Mouse (Mus musculus) neural tube, embryonic 12.5 days (tissue): ENCODE results near the gene Arrdc3. TPM values are rescaled to one million over a fixed set of nuclear protein-coding genes. Genes with fewer than 3 reads are reported as not detected.
A peak's percentile ranks its signal among the peaks of the same experiment; 100 is the strongest.

Experiments used
- ATAC-seq: fragments of 200-750 bp; cut with Nextera tagmentation; 2 replicates; pipeline ENCODE4 v1.8.0; 2017; ENCODE audit warnings: low read depth, mild to moderate bottlenecking, moderate TSS enrichment, moderate library complexity; ENCODE audit not compliant: low FRiP score
- H3K27ac ChIP-seq: fragments of 300-500 bp; sonication (generic); 2 replicates; pipeline ENCODE4 v1.5.1; 2016
- H3K27me3 ChIP-seq: fragments of 300-500 bp; sonication (generic); replicated peaks from 2 replicates; pipeline ENCODE4 v1.6.1; 2016; ENCODE audit warnings: mild to moderate bottlenecking
- H3K36me3 ChIP-seq: fragments of 300-500 bp; sonication (generic); 2 replicates; pipeline ENCODE4 v1.6.1; 2016; ENCODE audit warnings: mild to moderate bottlenecking
- H3K4me1 ChIP-seq: fragments of 300-500 bp; sonication (generic); 2 replicates; pipeline ENCODE4 v1.6.1; 2016
- H3K4me2 ChIP-seq: fragments of 300-500 bp; sonication (generic); replicated peaks from 2 replicates; pipeline ENCODE4 v1.6.1; 2016; ENCODE audit warnings: mild to moderate bottlenecking
- H3K4me3 ChIP-seq: fragments of 300-500 bp; sonication (generic); 2 replicates; pipeline ENCODE4 v1.5.1; 2016
- H3K9ac ChIP-seq: fragments of 300-500 bp; sonication (generic); 2 replicates; pipeline ENCODE4 v1.6.1; 2016; ENCODE audit warnings: mild to moderate bottlenecking
- H3K9me3 ChIP-seq: fragments of 300-500 bp; sonication (generic); 2 replicates; pipeline ENCODE4 v1.6.1; 2016; ENCODE audit warnings: mild to moderate bottlenecking
- WGBS: fragments of 180-500 bp; shearing (Covaris S2); methylation state at CpG from one replicate; pipeline ENCODE4 v1.1.7; 2016; 5-methylcytosine and 5-hydroxymethylcytosine counted together
- polyA plus RNA-seq: library from polyadenylated mRNA; unstranded; fragments of >200 nt; fragmentation: Nextera tagmentation; extraction: Ambion mirVana; gene quantifications from 2 replicates; pipeline ENCODE4 v1.2.1, GENCODE M21; 2016

Gene Arrdc3
- 55.0 and 59.4 TPM in 2 replicates for polyA plus RNA-seq

- ATAC-seq = peak; percentile 41
- no peaks in the 10 kb centered on the region for H3K9me3 ChIP-seq
- peak within 1 kb of the TSS; percentile 98 for H3K9ac ChIP-seq
- no peaks in the 10 kb centered on the region for H3K27me3 ChIP-seq
- peaks cover 6% of the 10 kb centered on the region for H3K36me3 ChIP-seq
- WGBS = under 1% methylated on average over 31 of the region's 31 CpGs
- H3K27ac ChIP-seq = peak within 1 kb of the TSS; percentile 93
- H3K4me1 ChIP-seq = 0 out of 2 replicates have a peak, but pooled peaks cover 3% of the 10 kb centered on the region
- H3K4me3 ChIP-seq = peak within 1 kb of the TSS; percentile 68
- H3K4me2 ChIP-seq = peak within 1 kb of the TSS; percentile 59
These were observed at the start of gene Arrdc3 for GRCm38 (mm10) chr13:80883190-80883589. Arrdc3 (plus strand) TSS chr13:80883384.

DNA sequence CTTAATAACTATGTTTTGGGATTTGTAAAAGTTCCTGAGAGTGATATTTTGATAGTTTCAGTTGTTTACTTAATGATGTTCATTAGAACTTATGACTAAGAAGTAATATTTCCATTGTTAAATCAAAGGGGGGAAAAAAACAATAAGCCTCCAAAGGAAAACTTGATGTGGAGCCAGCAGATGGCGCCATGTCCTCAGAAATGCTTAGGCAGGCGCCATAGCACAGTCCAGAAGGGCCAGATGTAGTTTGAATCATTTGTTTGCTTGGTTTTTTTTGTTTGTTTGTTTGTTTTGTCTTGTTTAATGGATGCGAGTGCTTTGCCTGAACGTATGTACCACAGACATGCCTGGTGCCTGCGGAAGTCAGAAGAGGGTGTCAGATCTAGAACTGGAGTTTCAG, 21.0 kb upstream of the Arrdc3 start:
- H3K4me3 ChIP-seq = no peak overlapping the region
- H3K27ac ChIP-seq = no peak overlapping the region
- H3K4me1 ChIP-seq = no peaks in the 10 kb centered on the region
- H3K9ac ChIP-seq = no peak overlapping the region
- H3K36me3 ChIP-seq = no peaks in the 10 kb centered on the region
- WGBS = 12% methylated on average over 5 of the region's 5 CpGs
- peak; percentile 75 for ATAC-seq
- H3K27me3 ChIP-seq = no peaks in the 10 kb centered on the region
- H3K4me2 ChIP-seq = no peak overlapping the region
- H3K9me3 ChIP-seq = no peaks in the 10 kb centered on the region

DNA sequence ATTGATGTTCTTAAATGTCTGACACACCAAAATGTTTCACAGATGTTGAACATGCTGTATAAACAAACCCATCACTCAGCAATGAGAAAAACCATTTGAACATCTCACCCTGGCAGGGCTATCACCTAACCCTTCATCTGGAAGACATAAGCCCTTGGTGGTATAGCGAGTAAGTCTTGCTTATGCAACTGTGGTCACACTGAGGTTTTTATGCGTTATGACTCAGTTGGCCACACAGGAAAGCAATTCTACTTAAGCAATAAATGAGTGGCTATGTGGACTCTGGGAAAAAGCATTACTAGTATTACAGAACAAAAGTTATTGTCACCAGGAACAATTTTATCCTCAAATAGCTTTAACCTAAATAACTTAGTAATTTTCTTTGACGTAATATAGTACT, 19.0 kb upstream of the Arrdc3 start:
- Histone ChIP-seq H3K4me1 (no peaks in the 10 kb centered on the region), H3K36me3 (no peaks in the 10 kb centered on the region), H3K4me3 (no peak overlapping the region), H3K9ac (no peak overlapping the region), H3K4me2 (no peak overlapping the region), H3K27me3 (no peaks in the 10 kb centered on the region), H3K9me3 (no peaks in the 10 kb centered on the region), H3K27ac (no peak overlapping the region)
- ATAC-seq = no peak
- WGBS = 91% methylated on average over 3 of the region's 3 CpGs

DNA sequence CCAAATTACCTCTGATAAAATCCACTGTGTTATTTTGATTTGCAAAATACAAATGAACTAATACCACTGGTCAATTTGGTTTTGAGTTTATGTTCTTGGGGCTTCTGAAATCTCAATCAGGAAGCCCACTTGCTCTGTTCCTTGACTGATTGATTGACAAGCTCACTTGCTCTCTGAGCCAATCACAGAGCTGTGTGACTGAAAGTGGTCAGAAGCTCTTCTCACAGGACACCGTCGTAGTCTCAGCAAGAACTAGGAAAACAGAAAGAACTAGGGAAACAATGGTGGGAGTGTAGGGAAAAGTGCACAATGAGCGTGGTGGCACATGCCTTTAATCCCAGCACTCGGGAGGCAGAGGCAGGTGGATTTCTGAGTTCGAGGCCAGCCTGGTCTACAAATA, 8.1 kb upstream of the Arrdc3 start:
- Histone ChIP-seq H3K27me3 (no peaks in the 10 kb centered on the region), H3K4me3 (no peak overlapping the region), H3K4me1 (no peaks in the 10 kb centered on the region), H3K36me3 (no peaks in the 10 kb centered on the region), H3K9me3 (no peaks in the 10 kb centered on the region), H3K27ac (no peak overlapping the region), H3K4me2 (no peak overlapping the region), H3K9ac (no peak overlapping the region)
- no peak for ATAC-seq
- WGBS = 91% methylated on average over 5 of the region's 5 CpGs

GRCm38 (mm10) chr13:80880756-80881155, 2.4 kb upstream of the Arrdc3 start:
- 0 out of 2 replicates have a peak, but pooled peaks cover 3% of the 10 kb centered on the region for H3K4me1 ChIP-seq
- H3K9ac ChIP-seq = no peak overlapping the region
- no peak overlapping the region for H3K4me2 ChIP-seq
- no peak for ATAC-seq
- no peak overlapping the region for H3K4me3 ChIP-seq
- no peaks in the 10 kb centered on the region for H3K36me3 ChIP-seq
- H3K9me3 ChIP-seq = no peaks in the 10 kb centered on the region
- no peaks in the 10 kb centered on the region for H3K27me3 ChIP-seq
- WGBS = 83% methylated on average over 4 of the region's 4 CpGs
- no peak overlapping the region for H3K27ac ChIP-seq

DNA sequence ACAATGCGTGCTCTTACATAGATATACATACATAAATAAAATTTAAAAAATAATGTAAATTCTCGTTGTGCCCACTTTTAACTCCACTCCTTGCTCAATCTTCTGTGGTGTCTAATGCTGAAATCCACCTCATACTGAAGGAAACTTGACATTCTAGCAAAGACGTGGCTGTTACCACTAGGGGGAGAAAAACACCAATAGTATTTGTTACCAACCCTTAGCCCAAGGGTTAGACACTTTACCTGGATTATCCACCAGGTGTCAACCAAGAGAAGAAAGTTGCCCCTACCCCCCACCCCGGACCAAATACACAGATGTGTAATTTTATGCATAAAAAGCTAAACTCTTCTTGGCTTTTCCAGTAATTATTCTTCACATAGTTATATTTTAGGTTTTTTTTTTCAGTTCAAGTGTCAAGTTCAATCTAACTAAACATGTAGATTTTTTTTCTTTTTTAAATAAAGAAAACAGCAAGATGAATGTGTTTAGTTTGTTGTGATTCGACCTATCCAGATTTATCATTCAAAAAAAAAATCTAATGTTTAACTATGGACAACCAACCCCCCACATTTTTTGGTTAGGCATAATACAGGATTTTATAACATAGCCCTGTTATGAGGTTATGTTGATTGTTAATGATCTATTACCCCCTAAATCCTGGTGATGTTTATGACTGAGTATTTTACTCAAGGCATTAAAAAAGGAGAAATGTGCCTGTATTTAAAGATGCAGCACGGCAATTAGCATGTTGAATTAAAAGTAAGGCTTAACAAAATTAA, 1.3 kb upstream of the Arrdc3 start:
- 18% methylated on average over 6 of the region's 6 CpGs for WGBS
- no peaks in the 10 kb centered on the region for H3K9me3 ChIP-seq
- H3K4me3 ChIP-seq = no peak overlapping the region; the same call in 1 of the 2 replicates
- no peak for ATAC-seq
- 0 out of 2 replicates have a peak, but pooled peaks cover 3% of the 10 kb centered on the region for H3K4me1 ChIP-seq
- H3K4me2 ChIP-seq = peak overlapping the region; percentile 59
- 0 out of 2 replicates have a peak overlapping the region, but pooled peaks have one; percentile 93 for H3K27ac ChIP-seq
- H3K27me3 ChIP-seq = no peaks in the 10 kb centered on the region
- H3K9ac ChIP-seq = 0 out of 2 replicates have a peak overlapping the region, but pooled peaks have one; percentile 98
- no peaks in the 10 kb centered on the region for H3K36me3 ChIP-seq

DNA sequence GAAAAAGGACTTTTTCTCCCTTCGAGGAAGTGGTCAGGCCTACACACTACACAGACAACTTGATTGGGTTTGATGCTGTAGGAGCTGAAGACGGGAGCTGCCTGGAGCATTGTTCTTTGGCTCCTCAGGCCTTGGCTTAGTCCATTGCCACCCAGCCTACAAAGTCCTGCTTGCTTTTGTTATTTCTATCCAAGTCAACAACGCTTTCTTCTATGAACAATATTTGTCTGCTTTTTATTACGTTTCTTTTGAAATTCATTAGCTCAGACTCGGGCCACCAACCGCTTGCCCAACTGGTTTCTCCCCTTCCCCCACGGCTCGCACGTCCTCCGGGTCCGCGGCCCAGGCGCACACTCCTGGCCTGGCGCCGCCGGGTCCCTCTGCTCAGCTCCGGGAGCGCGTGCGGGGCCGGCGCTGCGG, 458 bp upstream of the Arrdc3 start:
- peaks cover 1% of the 10 kb centered on the region for H3K36me3 ChIP-seq
- no peaks in the 10 kb centered on the region for H3K27me3 ChIP-seq
- H3K4me1 ChIP-seq = 0 out of 2 replicates have a peak, but pooled peaks cover 3% of the 10 kb centered on the region
- WGBS = under 1% methylated on average over 23 of the region's 23 CpGs
- H3K9ac ChIP-seq = peak overlapping the region; percentile 98
- peak; percentile 35 for ATAC-seq
- H3K4me2 ChIP-seq = peak overlapping the region; percentile 59
- peak overlapping the region; percentile 68 for H3K4me3 ChIP-seq
- H3K27ac ChIP-seq = peak overlapping the region; percentile 93
- H3K9me3 ChIP-seq = no peaks in the 10 kb centered on the region

GRCm38 (mm10) chr13:80883649-80884376, 629 bp downstream of the Arrdc3 start:
- Histone ChIP-seq H3K4me3 (peak overlapping the region; percentile 68), H3K4me1 (0 out of 2 replicates have a peak, but pooled peaks cover 3% of the 10 kb centered on the region), H3K4me2 (peak overlapping the region; percentile 59), H3K27ac (peak overlapping the region; percentile 93), H3K9ac (peak overlapping the region; percentile 98), H3K36me3 (peaks cover 7% of the 10 kb centered on the region), H3K9me3 (no peaks in the 10 kb centered on the region), H3K27me3 (no peaks in the 10 kb centered on the region)
- under 1% methylated on average over 23 of the region's 23 CpGs for WGBS
- no peak for ATAC-seq

DNA sequence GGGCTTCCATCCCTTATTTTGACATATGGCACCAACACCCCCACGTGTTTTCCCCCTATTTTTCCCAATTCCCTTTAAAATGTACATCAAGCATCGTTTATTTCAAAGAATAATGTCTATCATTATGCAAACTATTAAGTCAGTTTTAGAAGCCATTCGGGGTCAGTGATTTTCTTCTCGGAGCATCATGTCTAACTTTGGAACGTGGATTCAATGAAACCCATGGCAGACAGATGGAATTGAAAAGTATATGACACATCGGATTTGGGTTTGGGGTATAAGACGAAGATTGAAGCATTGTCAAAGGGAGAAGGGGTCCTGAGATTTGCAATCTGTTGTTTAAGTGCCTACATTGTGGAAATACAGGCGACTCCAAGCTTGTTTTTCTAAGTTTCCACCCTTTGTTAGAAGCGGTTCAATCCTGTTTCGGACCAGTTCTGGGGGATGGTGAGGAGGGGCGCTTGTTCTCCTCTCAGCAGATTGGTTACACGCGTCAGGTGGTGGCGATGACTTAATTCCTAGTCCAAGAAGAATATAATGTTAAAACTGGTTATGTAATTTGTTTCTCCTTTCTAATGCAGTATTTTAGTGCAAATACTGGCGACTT, 1.3 kb downstream of the Arrdc3 start:
- ATAC-seq = peak; percentile 22
- Histone ChIP-seq H3K4me2 (peak overlapping the region; percentile 59), H3K36me3 (peaks cover 7% of the 10 kb centered on the region), H3K27me3 (no peaks in the 10 kb centered on the region), H3K9me3 (no peaks in the 10 kb centered on the region), H3K9ac (peak overlapping the region; percentile 98), H3K27ac (peak overlapping the region; percentile 100), H3K4me3 (peak overlapping the region; percentile 68), H3K4me1 (0 out of 2 replicates have a peak, but pooled peaks cover 3% of the 10 kb centered on the region)
- WGBS = under 1% methylated on average over 15 of the region's 15 CpGs

DNA sequence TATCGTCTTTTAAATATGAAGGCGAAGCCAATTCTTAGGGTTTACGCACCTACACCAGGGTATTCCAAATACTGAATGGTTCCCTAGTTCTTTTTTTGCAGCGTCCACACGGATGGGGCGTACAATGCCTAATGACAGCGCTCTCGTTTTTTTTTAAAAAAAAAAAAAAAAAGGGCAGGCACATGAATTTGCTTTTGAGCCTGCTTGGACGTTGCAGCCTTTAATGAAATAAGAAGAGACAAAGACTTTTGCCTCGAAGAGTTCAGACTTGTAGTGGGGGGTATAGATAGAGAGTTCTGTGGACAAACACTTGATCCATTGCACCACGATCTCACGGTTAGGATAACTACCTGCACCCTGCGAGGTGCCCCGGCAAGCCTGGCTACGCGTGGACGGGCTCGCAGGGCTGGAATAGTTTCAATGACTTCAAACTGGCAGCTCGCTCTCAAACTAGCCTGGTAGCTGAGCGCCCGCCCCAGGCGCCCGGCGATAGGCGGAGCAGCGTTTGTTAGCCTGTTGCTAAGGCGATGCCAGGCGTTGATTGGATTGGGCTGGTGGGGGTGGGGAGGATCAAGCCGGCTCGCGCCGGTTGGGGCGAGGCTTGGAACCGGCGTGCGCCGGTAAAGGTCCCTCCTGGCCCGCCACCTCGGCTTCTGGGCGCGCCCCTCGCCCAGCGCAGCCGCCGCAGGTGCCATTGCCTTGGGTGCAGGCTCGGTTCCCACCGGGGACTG, 2.1 kb downstream of the Arrdc3 start:
- Histone ChIP-seq H3K27ac (peak overlapping the region; percentile 100), H3K9me3 (no peaks in the 10 kb centered on the region), H3K4me2 (peak overlapping the region; percentile 59), H3K36me3 (peaks cover 11% of the 10 kb centered on the region), H3K27me3 (no peaks in the 10 kb centered on the region), H3K4me1 (0 out of 2 replicates have a peak, but pooled peaks cover 3% of the 10 kb centered on the region), H3K4me3 (peak overlapping the region; percentile 68), H3K9ac (peak overlapping the region; percentile 98)
- ATAC-seq = peak; percentile 90
- WGBS = under 1% methylated on average over 47 of the region's 47 CpGs

DNA sequence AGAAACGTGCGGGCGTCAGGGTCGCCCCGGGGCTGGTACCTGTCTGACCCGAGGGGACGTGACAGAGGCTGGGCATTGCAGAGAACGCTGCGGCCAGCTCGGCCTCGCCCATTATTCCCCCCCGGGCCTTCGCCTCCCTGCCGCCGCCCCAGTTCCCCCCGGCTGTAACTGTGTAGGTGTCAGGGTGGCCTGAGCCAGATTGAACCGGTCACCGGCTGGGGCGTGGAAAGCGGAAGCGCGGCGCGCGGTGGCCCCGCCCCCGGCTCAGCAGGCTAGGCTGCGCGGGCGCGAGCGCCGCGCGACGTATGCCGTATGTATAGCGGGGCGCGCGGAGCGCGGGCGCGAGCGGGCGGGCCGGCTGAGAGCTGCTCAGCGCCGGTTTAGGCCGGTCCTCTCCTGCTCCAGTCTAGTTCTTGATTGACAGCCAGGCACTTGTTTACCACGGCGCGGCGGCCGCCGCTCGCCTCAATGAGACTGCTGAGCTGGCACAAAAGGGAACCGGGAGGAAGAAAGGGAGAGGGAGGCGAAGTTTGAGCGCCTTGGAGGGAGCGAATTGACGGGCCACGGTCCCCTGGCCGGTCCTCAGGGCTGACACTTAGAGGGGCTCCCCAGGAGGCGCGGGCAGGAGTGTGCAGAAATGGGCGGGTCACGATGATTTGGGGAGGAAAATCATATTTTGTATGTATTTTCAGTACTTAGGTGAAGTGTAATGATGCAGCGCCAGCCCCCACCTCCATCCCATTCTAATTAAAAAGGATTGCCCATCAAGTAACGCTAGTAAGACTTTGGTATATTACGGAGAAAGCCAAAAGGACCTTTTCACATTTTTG, 2.9 kb downstream of the Arrdc3 start:
- Histone ChIP-seq H3K4me2 (peak overlapping the region; percentile 59), H3K9ac (peak overlapping the region; percentile 98), H3K4me1 (0 out of 2 replicates have a peak, but pooled peaks cover 3% of the 10 kb centered on the region), H3K27me3 (no peaks in the 10 kb centered on the region), H3K9me3 (no peaks in the 10 kb centered on the region), H3K36me3 (peaks cover 19% of the 10 kb centered on the region), H3K4me3 (peak overlapping the region; percentile 68), H3K27ac (peak overlapping the region; percentile 100)
- under 1% methylated on average over 72 of the region's 72 CpGs for WGBS
- peak; percentile 93 for ATAC-seq
